Mouse (Mus musculus) brain, embryonic 14.5 days (tissue): ENCODE measurements at regions not wholly inside any gene's neighbourhood (a gene's known extent, or its start where the extent isn't known, plus 50 kb on each side); places are given as distances from the start of the nearest gene placed in this dataset.

ENCODE experiments used
- CTCF ChIP-seq: fragments of 200-500 bp; IDR thresholded peaks from 2 replicates; pipeline ENCODE4 v1.5.1; 2012; ENCODE audit warnings: inconsistent platforms, mild to moderate bottlenecking, moderate library complexity, borderline replicate concordance; ENCODE audit not compliant: insufficient read depth, insufficient read length; ENCODE audit errors: extremely low read depth
- POLR2A ChIP-seq: fragments of 200-500 bp; IDR thresholded peaks from 2 replicates; pipeline ENCODE4 v1.6.1; 2012; ENCODE audit warnings: mild to moderate bottlenecking, inconsistent platforms, borderline replicate concordance; ENCODE audit not compliant: poor library complexity, insufficient read depth, insufficient read length, severe bottlenecking; ENCODE audit errors: extremely low read depth

DNA sequence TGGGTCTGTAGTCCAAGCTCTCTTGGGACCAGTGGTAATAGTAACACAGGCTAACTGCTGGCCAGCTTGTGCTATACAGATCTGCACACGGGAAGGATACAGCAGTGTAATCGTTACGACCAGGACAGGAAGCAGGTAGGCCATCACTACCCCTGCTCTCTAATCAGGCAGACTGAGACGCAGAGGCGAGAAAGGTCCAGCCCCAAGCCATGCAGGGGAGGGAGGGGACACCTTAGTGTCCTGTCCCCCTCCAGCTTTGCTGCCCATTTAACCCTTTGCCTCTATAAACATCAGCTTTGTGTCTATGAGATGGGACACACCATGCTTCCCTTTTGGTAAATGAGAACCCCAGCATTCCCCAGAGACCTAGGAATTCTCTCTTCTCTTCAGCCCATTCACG is 249.9 kb downstream of the Bcl11b start:
- TF ChIP-seq CTCF (no peak), POLR2A (no peak)
